Comparison of ENCODE assay signal across 8 mouse cellular contexts in genomic region chr13:69809681-69810611, GRCm38 (mm10). TPM values are rescaled to one million over a fixed set of nuclear protein-coding genes. Genes with fewer than 3 reads are reported as not detected.
DNase-seq lines count a peak whose midpoint lies in the region; ATAC-seq and TF ChIP-seq lines count a peak whose summit lies in the region.

No protein-coding gene starts in this region.

- peak; percentile 46; the same call in 1 of the 2 replicates for TF ChIP-seq POLR2A in brain, embryonic 14.5 days (IDR thresholded peaks at IDR 0.05; ENCODE audit: borderline replicate concordance, extremely low read depth, insufficient read depth, insufficient read length, poor library complexity, severe bottlenecking)

- peak; percentile 90 for ATAC-seq in erythroblast, adult 5-6 weeks (replicated peaks; ENCODE audit: low FRiP score, poor library complexity, severe bottlenecking)
- peak; percentile 97 for ATAC-seq in kidney, embryonic 15.5 days (replicated peaks; ENCODE audit: low FRiP score)
- ATAC-seq in monocyte, adult 5-6 weeks (replicated peaks; ENCODE audit: insufficient number of reproducible peaks, low FRiP score, low TSS enrichment, poor library complexity, severe bottlenecking) = peak; percentile 75

- H3K27me3 ChIP-seq in heart, embryonic 10.5 days (ENCODE audit: insufficient read depth, poor library complexity, severe bottlenecking) = no peaks in the 10 kb centered on the region
- H3K27me3 ChIP-seq in kidney, embryonic 15.5 days = no peaks in the 10 kb centered on the region

- peak overlapping the region; percentile 89 for H3K9ac ChIP-seq in kidney, embryonic 15.5 days

- H3K9me3 ChIP-seq in heart, embryonic 10.5 days = no peaks in the 10 kb centered on the region
- H3K9me3 ChIP-seq in kidney, embryonic 15.5 days (replicated peaks) = no peaks in the 10 kb centered on the region

- peaks cover 19% of the 10 kb centered on the region for H3K4me1 ChIP-seq in heart, embryonic 10.5 days
- H3K4me1 ChIP-seq in kidney, embryonic 15.5 days = peaks cover 12% of the 10 kb centered on the region

- TF ChIP-seq CTCF in brain, embryonic 14.5 days (IDR thresholded peaks at IDR 0.05; ENCODE audit: borderline replicate concordance, extremely low read depth, insufficient read depth, insufficient read length) = no peak

- peaks cover 28% of the 10 kb centered on the region for H3K36me3 ChIP-seq in heart, embryonic 10.5 days
- H3K36me3 ChIP-seq in kidney, embryonic 15.5 days = peaks cover 31% of the 10 kb centered on the region

- DNase-seq in CD4-positive helper T cell, adult 2 months (ENCODE audit: low read depth, low spot score) = peak; percentile 87
- peak; percentile 93 for DNase-seq in brain, embryonic 14.5 days (ENCODE audit: low read depth)
- peak; percentile 95 for DNase-seq in heart, embryonic 10.5 days (ENCODE audit: low spot score)
- peak; percentile 95 for DNase-seq in liver
- DNase-seq in spleen, postnatal 36 days (ENCODE audit: low spot score in 2 of 2) = peak; percentile 75 to 83

- peak overlapping the region; percentile 87 for H3K27ac ChIP-seq in heart, embryonic 10.5 days
- H3K27ac ChIP-seq in kidney, embryonic 15.5 days = peak overlapping the region; percentile 51; the same call in 1 of the 2 replicates

- peak overlapping the region; percentile 89 for H3K4me3 ChIP-seq in heart, embryonic 10.5 days
- peak overlapping the region; percentile 99 for H3K4me3 ChIP-seq in kidney, embryonic 15.5 days (replicated peaks)

- WGBS in heart, embryonic 10.5 days = 1% methylated on average over 55 of the region's 55 CpGs
- WGBS in kidney, embryonic 15.5 days = under 1% methylated on average over 55 of the region's 55 CpGs

- H3K4me2 ChIP-seq in kidney, embryonic 15.5 days = peak overlapping the region; percentile 95

RNA-seq across cellular contexts. Expression of gene Med10, which starts 7.8 kb away (rescaled TPM):
- 72.4 and 95.3 TPM in 2 replicates for polyA plus RNA-seq in brain, embryonic 14.5 days (2012; rRNA removed)
- 13.2 and 15.8 TPM in 2 replicates for total RNA-seq in erythroblast, adult 5-6 weeks (2015; ENCODE audit: low replicate concordance)
- total RNA-seq in erythroblast, adult 5-6 weeks (2017; ENCODE audit: low replicate concordance) = 18.9 and 26.3 TPM in 2 replicates
- polyA plus RNA-seq in heart, embryonic 10.5 days (2016; fragmentation: Nextera tagmentation; extraction: Ambion mirVana) = 122 and 154 TPM in 2 replicates
- polyA plus RNA-seq in kidney, embryonic 15.5 days (2015; fragmentation: Nextera tagmentation; extraction: Ambion mirVana) = 145 and 154 TPM in 2 replicates
- 66.5 to 111 TPM (median 103 TPM) in 3 replicates for total RNA-seq in monocyte, adult 5-6 weeks (2017)

Comparison
In these comparisons a context has a peak if more than half of its experiments do, and no peak if none do; other contexts are left out.
1. Peak in every context shown above with its lines: DNase-seq, ATAC-seq, H3K4me3 ChIP-seq and H3K27ac ChIP-seq.